Mouse (Mus musculus): ENCODE data around the gene Foxf2.
A peak's percentile ranks its signal among the peaks of the same experiment; 100 is the strongest.

The Foxf2 gene

DNA sequence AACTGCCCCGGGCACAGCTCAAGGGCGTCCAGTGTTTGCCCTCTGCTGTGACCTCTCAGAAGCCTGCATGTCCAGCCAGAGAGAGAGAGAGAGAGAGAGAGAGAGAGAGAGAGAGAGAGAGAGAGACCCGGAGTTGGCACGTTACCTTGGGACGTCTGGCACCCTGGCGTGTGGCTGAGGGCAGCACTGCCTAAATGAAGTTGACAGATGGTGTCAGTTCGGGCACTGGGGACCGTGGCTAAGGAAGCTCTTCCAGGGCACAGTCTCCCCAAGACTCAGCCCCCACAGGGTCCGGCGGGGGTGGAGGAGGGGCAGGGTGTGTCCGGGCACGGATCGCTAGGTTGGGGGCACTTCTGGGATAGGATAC is 667 bp upstream of the Foxf2 start:
- no peak for ATAC-seq (ENCODE audit: low TSS enrichment)

DNA sequence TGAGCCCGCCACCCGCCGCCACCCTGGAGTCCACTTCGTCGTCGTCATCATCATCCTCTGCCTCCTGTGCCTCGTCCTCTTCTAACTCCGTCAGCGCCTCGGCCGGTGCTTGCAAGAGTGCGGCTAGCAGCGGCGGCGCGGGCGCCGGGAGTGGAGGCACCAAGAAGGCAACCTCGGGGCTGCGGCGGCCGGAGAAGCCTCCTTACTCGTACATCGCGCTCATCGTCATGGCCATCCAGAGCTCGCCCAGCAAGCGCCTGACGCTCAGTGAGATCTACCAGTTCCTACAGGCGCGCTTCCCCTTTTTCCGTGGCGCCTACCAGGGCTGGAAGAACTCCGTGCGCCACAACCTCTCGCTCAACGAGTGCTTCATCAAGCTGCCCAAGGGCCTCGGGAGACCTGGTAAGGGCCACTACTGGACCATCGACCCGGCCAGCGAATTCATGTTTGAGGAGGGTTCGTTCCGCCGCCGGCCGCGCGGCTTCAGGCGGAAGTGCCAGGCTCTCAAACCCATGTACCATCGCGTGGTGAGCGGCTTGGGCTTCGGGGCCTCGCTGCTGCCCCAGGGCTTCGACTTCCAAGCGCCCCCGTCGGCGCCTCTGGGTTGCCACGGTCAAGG is 676 bp downstream of the Foxf2 start:
- 0 out of 2 replicates have a peak, but pooled peaks have one; percentile 33 for ATAC-seq (ENCODE audit: low TSS enrichment)

- ATAC-seq (ENCODE audit: low TSS enrichment), result no peak
These were observed 1.5 kb downstream of the Foxf2 start for GRCm38 (mm10) chr13:31626991-31627625.

DNA sequence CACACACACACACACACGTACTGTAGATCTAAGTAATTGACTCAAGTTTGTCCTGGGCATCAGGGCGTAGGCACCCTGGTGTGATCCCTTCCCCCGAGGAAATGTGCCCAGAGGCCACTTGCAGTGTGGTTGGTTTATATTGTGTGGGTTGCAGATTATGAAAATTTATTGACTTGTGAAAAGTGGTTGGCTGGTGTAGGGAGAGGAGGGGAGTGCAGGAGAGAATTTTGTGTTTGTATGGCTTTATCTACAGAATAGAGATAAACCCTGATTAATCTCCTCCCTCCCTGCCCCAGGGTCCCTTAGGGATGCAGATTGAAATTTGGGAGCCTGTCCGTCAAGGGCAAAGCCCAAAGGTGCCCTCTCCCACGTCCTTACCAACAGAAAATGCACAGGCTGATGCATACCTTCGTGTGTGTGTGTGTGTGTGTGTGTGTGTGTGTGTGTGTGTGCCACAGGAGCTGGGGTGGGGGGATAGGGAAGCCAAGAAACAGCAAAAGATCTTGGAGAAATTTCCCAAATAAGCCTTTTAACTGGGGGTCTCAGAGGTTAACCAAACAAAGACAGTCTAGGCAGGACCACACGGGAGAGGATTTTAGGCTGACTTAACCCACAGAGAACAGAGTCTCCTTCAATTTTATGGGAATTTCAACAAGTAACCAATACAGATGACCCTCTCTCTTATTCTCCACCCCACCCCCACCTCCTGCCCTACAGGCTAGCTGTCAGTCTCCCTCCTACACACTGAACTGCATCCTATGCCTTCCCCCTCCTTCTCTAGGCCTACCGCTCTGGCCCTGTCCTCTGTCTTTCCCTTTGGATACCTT is 2.5 kb downstream of the Foxf2 start:
- ATAC-seq (ENCODE audit: low TSS enrichment), result no peak

GRCm38 (mm10) chr13:31628691-31629180 is 3.1 kb downstream of the Foxf2 start:
- ATAC-seq (ENCODE audit: low TSS enrichment), result no peak

DNA sequence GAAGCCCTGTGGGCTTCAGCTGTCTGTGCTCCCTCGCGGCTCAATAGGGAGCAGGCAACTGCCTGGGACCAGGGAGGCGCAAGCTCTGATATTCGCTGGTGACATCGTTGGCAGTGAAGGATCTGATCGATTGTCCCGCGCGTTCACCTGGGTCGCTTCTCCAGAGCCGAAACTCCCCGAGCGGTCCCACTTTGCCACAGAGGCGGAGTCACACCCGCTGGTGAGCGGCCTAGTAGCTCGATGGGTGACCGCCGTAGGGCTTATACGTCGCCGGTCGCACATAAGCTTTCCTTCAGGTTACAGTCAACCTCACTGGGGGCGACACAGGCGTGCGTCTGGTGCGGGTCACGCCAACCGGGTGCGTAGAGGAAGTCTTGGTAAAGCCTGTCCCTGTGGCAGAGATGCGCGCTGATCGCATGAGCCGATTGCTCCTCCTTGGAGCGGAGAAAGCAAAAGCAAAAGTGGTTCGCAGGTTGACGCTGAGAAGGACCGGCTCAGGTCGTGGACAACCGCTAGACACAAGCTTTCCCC is 3.8 kb downstream of the Foxf2 start:
- ATAC-seq (ENCODE audit: low TSS enrichment), result peak; percentile 36; the same call in 1 of the 2 replicates

- ATAC-seq (ENCODE audit: low TSS enrichment), result no peak
These were observed 4.4 kb downstream of the Foxf2 start for GRCm38 (mm10) chr13:31630051-31630450.

- ATAC-seq (ENCODE audit: low TSS enrichment), result no peak
These were observed 4.9 kb downstream of the Foxf2 start for GRCm38 (mm10) chr13:31630551-31630950.

DNA sequence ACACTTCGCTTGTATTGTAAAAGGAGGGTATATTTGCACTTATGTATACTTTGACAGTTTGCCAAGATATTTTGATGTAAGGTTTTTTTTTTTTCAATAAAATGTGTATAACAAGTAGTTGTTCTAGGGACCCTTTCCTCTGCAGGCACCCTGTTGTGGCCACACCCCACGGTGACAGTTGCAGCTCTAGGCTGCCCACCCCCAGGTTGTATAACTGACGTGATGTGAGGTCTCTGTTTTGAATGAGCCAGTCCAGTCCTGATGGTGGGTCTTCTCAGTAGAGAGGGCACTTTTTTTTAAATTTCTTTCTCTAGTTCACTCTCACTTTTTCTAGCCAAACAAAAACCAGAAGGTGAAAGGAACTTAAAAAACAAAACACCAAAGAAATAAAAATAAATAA is 5.7 kb downstream of the Foxf2 start:
- no peak for ATAC-seq (ENCODE audit: low TSS enrichment)

DNA sequence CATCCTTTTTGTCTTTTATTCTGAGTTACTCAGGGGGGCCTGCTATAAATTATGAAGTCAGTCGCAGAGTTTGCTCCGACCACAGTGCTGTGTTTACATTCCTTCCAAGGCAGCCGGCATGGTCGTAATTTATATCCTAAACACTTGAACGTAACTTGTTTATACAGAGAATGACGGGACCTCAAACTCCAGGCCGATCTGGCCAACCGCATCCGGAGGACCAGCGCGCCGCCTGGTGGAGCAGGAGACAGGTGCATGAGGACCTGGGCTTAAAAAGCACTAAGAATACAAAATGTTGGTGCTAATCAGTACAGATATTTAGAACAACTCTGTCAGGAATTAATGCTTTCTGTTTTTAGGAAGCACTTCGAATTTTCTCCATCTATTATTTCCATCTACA is 6.8 kb downstream of the Foxf2 start:
- ATAC-seq (ENCODE audit: low TSS enrichment), result peak; percentile 69; the same call in 1 of the 2 replicates

DNA sequence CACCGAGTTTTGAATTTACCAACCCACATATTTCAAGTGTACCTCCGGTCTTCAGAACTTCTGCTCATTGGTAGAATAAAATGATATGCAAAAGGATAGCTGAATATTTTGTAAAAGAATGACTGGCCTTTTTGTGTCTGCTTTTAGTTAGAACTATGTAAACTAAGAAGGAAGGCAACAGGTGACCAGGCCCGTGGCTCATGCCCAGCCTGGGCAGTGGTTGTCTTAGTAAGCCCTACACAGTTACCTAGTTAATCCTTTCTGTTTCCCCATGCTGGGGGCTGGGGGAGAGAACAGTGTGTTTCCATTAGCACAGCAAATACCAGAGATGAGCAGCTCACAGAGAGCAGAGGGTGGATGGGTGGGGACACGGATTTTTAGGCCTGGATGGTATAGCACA is 7.6 kb downstream of the Foxf2 start:
- no peak for ATAC-seq (ENCODE audit: low TSS enrichment)

DNA sequence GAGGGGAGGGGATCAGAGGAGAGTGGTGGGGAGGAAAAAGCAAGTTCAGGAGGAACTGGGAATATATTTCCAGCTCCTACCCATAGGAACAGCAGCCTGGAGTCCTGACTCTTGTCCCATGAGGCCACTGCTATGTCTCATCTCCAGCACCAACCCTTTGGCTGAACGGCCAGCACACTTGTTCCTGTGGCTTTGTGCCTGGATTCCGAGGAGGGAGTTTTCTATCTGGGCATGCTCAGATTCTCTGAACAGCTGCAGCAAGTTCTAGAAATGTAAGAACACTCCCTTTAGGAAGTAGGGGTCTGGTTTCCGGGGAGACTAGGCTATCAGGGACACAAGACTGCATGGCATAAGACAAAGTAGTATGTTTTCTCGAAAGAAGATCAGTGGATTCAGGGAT is 9.9 kb downstream of the Foxf2 start:
- ATAC-seq (ENCODE audit: low TSS enrichment), result no peak

DNA sequence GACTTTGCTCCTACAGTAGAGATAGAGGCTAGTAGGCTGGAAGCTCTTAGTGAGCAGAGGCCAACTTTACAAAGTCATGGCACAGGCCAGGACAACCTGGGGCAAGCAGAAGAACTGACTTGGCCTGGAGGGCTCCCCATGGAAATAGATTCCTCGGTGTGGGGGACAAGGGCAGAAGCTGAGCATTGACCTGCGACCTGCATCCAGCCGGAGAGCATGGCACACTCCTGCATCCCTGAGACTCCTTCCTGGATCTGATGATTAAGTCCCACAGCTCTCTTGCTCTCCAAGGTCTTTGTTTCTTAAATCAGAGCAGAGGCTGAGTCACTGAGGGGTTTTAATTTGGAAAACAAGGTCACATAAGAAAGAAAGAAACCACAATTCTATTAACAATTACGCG is 15.9 kb downstream of the Foxf2 start:
- no peak for ATAC-seq (ENCODE audit: low TSS enrichment)

DNA sequence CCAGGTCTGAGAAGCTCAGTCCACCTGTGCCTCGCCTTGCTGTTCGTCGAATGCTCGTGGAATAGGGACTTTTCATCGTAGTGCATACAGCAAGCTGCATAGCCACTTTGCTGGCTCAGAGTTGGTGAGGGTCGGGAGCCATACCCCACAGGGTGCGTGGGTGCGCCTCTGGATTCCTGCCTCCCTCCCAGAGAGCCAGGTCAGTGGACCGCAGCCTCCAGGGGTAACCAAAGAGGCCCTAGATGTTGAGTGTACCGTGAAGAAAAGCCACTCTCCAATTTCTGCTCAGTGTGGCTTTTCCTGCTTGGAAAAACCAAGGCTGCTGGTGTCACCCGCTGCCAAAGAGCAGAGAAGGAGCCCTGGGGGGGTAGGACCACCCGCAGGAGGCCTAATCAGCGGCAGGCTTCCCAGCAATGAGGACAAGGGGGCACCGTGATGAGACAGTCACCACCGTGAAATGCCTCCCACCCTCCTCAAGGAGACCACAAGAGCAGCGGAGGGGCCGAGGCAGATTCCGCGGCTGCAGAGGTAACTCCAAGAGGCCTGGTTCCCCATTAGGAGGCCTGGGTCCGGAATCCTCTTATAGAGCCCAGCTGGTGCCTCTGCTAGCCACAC is 26.6 kb downstream of the Foxf2 start:
- no peak for ATAC-seq (ENCODE audit: low TSS enrichment)

- ATAC-seq (ENCODE audit: low TSS enrichment), result no peak
These were observed 30.6 kb downstream of the Foxf2 start for GRCm38 (mm10) chr13:31656249-31656648.

DNA sequence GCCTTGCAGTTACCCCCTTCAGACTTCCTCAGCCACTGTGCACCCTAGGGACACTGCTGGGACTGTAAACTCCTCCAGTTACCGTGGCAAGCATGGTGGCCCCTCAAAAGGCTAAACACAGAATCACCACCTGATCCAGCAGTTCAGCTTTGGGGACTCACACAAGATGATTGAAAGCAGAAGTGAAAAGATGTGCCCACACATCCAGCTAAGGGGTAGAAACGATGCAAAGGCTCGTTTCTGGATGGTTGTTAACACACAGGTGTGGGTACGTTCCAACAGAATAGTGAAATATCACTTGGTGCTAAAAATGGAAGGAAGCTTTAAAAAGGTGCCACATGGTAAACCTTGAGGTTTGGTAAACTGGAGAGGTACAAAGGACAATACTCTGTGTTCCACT is 32.6 kb downstream of the Foxf2 start:
- ATAC-seq (ENCODE audit: low TSS enrichment), result no peak

DNA sequence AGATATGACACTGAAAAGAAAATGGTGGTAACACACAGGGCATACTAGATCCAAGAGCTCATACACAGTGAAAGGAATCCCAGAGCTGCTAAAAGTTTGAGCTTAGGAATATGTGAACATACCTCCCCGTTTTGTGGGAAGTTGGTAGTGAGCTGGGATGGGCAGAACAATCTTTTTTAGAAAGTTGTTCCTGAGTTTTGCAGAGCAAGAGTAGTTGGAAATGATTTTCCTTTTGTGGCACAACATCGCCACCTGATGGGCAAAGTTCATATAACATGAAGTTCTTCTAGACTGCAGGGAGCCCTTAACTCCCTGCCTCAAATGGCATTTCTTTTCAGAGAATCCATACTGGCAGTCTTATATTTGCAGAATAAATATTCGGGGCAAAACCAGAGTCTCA is 33.3 kb downstream of the Foxf2 start:
- peak; percentile 88 for ATAC-seq (ENCODE audit: low TSS enrichment)

GRCm38 (mm10) chr13:31661211-31661610 is 35.6 kb downstream of the Foxf2 start:
- ATAC-seq (ENCODE audit: low TSS enrichment), result no peak

DNA sequence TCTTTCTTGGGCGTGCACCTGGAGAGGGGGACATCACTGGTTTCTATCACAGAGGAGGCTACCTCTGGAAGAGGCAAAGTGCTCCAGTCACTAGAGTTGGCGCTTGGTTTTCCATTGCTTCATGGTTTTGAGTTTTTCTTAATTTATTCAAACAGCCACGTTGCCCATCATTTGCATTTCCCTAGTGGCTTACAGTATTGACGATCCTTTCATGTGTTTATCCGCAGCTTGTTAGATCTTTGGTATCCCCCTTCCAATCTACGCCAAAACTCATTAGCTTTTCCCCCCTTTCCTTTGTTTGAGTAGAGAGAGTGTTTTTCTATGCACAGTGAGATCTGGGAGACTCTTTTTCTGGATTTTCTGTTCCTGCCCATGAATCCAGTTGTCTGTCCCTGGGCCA is 39.8 kb downstream of the Foxf2 start:
- no peak for ATAC-seq (ENCODE audit: low TSS enrichment)

- no peak for ATAC-seq (ENCODE audit: low TSS enrichment)
These were observed 42.4 kb downstream of the Foxf2 start for GRCm38 (mm10) chr13:31667919-31668524.

DNA sequence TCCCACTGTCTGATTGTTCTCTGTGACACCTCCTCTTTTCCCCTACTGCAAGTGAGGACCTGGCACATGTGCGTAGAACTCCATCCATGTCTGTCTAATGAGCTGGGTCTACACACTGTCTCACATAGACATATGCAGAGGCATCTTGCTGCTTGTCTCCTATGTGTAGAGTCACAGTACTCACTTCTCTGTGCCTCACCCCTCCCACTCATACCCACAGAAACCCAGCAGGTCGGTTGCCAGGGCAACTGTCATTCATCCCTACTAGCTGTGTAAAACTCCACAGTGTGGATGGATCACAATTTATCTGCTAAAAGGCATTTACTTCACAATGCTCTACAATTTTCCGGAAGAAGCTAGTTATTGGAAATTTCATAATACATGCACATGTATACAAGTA is 46.5 kb downstream of the Foxf2 start:
- peak; percentile 31; the same call in 1 of the 2 replicates for ATAC-seq (ENCODE audit: low TSS enrichment)
